Mouse (Mus musculus): Measurements from ENCODE around the gene Fignl2.

Fignl2 gene

DNA sequence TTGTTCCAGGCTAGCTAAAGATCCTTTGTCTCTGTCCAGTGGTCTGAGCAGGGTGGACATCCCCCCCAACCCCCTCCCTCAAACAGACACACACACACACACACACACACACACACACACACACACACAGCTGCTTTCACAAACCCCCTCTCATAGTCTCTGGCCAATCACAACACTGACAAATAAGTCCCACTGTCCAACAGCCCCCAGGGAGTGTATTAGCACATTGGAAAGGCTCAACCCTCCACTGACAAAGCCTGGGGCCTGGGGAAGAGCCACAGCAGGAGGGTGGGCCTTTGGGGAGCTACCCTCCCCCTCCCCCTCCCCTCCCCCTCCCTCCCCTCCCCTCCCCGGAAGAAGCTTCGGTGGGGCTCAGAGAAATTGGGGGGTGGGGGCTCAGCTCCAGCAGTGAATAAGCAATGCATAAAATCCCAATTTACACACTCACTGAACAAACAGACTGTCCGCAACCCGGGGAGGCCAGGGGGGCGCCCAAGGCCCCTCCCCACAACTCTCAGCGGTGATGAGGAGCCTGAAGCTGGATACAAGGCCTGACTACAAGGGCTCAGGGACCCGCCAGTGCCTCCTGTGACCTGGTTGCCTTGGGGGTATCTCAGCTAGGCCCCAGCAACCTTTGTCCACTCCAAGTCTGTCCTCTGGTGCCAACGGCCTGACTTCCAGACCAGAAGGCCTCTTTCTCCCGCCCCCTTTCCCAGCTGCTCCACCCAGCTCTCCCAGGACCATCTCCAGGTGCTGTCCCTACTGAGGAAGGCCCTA lies 11.3 kb downstream of the Fignl2 start:
- DNase-seq, result no peak

DNA sequence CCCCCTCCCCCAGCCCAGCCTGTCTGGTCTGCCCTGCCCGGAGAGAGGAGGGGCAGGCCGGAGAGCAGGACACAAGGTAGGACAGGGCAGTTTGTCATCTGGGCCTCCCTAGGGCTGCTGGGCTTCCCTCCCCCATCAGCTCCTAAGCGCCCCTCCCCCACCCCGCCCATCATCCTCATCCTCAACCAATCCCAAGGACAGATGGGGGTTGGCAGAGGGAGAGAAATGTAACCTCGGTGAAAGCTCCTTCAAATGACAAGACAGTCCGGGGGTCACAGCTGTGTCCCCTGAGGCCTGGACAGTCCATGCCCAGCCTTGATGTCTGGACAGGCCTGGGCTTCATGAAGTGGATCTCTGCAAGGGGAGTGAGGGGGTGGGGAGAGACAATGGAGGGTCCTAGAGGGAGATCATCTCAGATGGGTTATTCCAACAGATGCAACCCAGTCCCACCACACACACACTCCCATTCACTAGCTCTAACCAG lies 12.0 kb downstream of the Fignl2 start:
- no peak for DNase-seq

DNA sequence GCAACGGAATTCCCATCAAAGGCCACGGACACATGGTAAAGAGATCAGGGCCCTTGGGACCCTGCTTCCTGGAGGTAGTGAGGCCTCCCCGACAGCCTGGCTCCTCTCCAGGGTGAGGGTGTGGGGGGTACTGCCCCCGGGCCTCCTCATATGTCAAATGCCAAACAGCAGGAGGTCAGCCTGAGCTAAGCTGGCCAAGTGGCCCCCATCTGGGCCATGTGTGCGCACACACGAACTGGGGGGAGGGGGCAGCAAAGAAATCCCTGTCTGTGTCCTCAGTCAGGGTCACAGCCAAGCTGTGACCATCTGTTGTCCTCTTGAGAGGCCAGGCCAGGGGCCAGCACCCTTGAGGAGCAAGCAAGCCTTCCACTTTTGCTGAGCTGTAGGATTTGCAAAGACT lies 13.3 kb downstream of the Fignl2 start:
- DNase-seq, result no peak

DNA sequence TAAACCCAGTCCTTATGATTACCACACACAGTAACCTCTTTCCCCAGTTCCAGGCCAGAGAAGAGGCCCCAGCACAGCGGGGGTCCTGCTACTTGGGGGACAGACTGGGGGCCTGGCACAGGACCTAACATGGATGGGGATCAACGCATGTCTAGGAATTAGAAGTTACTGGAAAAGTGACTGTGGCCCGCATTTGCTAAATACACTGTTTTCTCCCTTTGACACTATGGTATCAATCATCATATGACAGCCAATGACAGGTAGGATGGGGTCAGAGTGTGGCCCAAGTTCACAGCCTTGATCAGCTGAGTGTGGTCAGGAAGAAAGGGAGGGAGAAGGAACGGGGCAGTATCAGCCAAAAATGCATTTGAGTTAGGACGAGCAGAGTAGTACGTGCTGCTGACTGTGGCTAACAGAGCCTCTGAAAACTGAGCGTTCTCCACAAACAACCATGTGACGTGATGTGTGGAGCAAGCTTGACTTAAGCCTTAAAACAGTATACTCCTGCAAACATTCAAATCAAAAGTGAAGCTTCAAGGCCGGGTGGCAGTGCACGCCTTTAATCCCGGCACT lies 18.0 kb downstream of the Fignl2 start:
- DNase-seq, result no peak

DNA sequence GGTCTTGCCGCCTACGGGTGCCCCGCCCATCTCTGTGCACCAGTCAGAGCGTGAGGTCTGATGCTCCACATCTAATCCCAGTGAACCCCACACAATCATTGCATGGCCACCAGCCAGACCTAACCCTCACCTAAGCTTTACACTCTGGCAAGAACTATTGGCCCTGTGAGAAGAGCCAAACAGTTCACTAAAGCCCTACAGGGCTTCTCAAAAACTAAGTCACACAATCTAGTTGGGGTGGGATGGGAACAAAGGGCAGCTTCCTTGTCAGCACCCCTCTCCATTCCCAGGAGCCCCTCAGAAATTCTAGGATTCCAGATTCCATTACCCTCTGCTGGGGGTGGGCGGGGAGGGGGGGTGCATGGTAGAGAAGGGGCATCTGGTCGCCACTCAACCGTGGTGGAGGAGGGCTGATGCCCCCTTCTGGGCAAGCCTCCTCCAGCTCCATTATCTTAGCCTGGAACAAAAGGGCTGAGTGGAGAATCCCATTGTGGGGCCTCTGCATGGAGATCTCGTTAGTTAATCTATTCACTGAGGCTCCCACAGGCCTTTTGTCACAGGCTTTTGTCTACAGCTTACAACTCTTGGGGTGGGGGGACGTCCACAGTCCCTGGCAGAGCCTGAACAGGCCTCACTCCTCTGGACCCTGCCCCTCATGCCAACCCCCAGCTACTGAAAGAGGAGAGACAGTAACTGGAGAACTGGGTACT lies 18.6 kb downstream of the Fignl2 start:
- DNase-seq, result no peak

DNA sequence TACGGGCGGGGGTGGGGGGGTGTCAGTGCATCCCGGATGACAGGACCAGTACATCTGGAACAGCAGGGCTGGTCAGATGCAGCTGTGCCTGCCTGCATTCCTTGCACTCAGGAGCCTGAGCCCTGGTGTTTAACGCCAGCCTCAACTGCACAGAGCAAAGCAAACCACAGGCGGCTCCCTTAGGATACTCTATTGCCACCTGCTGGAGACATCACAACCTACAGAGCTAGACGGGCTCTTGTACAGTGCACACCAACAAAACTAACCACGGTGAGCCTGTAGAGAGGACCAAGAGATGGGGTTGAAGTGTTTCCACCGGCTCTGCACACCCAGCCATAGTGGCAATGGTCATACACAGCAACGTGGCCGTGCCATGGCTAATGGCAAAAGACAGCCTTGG lies 22.1 kb downstream of the Fignl2 start:
- peak; percentile 58 for DNase-seq

DNA sequence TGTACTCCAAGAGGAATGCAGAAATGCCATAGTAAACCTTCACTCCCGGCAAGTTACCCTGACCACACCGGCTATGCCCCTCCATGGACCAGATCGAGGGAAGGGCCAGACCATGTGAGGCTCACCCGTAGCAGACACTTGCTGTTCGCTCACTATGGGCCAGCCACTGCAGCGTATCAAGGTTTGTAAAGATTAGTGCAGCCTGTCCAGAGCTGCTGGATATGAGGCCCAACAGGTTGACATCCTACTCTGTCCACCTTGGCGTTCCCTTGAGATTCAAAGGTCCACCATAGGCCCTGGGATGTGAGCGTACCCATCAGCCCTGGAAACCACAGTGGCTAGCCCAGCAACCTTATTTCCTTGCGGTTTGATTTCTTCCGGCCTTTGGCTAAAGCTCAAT lies 23.8 kb downstream of the Fignl2 start:
- DNase-seq, result no peak

DNA sequence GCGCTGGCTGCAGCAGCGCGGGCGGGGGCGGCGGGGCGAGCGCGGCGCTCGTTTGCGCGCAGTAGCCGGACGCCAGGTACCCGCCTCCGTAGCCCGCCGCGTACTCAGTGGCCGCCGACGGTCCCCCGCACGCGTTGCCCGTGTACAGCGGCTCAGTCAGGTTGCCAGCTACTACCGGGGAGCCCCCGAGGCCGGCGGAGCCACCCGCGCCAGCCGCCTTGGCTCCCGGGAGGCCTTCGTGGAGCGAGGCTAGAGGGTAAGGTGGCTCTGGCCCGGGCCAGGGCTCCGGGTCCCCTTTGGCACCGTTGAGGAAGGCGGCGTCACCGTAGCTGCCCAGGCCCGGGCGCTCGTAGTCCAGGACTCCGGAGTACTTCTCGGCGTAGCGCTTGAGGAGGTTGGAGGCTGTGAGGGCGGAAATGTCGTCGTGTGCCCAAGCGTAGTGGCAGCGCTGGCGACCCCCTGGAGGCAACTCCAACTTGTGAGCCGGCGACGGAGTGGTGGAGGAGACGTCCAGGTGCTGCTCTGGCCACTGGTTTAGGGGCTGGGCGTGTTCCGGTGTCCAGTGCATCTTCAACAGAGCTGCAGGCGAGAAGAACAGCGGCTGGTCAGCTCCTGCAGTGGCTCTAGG lies 24.4 kb downstream of the Fignl2 start:
- DNase-seq, result no peak

DNA sequence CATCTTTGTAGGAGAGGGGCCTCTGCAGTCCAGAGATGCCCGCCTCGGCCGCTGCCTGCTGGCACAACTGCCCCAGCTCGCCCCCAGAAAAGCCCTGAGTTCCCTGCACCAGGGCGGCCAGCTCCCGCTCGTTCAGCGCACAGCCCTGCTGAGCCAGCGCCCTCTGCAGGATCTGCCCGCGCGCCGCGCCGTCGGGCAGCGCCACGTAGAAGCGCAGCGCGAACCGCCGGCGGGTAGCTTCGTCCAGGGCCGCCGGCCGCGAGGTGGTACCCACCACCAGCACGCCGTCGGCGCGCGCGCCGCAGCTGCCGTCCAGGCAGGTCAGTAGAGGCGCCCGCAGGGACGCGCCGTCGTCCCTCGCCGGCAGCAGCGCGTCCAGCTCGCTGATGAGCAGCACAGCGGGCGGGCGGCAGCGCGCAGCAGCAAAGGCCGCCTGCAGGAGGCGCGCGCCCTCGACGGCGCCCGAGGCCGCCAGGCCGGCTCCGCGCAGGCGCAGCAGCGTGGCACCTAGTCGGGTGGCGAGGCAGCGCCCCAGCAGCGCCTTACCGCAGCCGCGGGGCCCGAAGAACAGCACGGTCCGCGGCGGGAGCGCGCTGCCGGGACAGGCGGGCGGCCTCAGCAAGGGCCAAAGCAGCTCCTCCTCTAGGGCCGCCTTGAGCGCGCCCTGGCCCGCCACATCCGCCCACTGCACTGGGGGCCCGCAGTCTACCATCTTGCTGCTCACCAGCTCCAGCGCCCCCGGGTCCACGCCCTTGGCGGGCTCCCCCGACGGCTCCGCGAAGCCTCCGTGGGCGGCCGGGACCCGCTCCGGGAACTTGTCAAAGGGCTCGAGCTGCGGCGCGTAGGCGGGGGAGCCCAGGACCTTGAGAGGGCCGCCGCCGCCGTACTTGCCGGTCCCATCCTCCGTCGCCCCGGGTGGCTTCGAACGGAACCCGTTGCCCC lies 25.5 kb downstream of the Fignl2 start:
- DNase-seq, result no peak

DNA sequence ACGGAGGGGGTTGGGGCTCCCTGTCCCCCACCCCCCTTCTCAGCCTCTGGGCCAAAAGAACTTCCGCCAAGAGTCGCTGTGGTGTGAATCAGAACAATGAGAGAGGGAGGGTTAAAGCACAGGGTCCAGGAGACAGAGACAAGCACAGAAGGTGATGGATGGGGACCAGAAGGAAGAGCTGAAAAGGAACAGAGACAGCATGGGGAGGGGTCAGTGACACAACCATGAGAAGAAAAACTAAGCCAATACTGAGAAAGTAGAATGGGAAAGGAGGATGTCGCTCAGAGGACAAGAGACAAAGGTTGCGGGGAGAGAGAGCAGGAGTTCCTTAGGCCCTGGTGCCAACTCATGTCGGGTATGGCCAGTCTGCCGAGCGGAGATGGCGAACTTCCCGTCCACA lies 26.5 kb downstream of the Fignl2 start:
- no peak for DNase-seq

DNA sequence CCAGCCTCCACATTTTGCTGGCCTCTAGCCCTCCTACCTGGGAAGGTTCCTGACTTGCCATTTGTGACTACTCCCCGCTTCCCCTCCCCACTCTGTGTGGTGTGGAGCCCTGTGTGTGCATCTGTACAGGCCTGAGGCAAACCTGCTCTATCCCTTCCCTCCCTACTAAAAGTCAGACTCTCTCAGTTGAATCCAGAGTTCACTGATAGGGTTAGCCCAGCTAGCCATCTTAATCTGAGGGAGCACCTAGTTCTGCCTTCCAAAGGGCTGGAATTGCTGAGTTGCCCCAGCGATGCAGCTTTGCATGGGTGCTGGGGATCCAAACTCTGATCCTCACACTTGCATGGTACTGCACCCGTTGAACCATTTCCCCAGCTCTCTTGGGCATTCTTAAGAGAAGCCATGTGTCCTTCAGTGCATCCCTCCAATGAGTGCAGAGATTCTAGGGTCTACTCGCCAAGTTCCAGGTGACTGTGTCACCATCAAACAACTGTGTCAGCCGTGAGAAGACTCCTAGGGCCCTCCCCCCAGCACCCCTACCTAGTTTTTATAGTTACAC lies 29.9 kb downstream of the Fignl2 start:
- DNase-seq, result no peak

DNA sequence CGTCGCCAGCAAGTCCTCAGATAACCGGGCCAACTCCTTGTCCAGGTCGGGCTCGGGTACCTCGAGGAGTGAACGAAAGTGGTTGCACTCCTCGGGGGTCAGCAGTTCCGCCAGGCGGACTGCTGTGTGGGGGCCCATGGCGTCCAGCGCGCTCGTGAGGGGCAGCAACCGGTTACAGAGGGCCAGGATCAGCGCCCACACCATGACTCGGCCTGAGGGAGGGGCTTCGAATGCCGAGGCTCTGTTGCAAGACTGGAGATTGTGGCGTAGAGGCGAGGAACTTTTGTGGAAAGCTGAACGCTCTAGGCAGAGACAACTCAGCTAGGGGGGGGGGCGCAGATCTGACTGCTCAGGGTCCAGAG lies 31.2 kb downstream of the Fignl2 start, which contains the start of gene Gm47841:
Gene Gm47841, minus strand, starts transcription at position 204 of the 362 bp plus-strand sequence.
- no peak for DNase-seq

DNA sequence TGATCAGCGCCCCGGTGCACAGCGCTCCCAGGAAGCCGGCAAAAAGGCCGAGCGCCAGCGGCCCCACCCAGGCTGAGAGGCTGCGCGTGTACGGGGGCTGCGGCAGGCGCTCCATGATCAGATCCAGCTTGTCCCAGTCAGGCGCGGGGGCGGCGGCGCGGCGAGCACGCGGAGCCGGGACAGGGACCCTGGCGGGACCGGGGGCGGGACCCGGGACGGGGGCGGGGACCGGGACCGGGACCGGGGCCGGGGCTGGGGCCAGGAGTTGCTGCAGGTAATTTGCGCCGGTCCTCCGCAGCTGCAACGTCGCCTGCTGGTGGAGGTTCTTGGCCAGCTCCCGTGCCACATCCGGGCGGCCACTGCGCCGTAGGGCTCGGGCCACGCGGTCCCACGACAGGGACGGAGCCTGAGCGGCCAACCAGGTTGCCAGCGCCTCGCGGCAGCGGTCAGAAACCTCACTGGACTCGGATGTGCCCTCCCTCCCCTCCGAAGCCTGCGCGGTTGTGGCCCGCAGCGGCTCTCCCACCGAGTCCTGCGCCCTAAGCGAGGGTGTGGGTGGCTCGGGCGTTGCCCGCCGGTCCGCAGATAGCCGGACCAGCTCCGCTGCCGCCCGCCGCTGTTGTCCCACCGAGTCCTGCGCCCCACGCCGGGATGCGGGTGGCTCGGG lies 31.7 kb downstream of the Fignl2 start:
- no peak for DNase-seq

DNA sequence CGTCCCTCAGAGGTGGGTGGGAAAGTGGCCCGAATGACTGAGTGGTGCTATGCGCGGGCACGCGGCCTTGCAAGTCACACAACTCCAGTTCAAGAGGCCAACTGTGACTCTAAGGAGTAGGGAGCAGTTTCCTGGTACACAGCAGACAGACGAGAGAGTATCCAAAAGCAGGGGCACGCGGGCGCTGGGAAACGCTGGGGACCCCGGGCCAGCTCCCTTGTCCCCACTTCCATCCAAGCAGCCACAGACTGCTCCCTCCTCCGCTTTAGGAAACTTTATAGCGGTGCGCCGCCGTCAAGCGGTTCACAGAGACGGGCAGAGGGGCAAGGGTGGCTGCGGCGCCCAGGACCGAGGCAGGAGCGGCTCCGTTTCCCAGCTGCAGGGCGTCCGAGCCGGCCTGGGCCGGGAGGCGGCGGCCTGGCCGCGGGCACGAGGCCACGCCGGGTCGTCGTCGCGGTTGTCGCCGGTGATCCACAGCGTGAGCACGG lies 32.3 kb downstream of the Fignl2 start:
- DNase-seq, result no peak

DNA sequence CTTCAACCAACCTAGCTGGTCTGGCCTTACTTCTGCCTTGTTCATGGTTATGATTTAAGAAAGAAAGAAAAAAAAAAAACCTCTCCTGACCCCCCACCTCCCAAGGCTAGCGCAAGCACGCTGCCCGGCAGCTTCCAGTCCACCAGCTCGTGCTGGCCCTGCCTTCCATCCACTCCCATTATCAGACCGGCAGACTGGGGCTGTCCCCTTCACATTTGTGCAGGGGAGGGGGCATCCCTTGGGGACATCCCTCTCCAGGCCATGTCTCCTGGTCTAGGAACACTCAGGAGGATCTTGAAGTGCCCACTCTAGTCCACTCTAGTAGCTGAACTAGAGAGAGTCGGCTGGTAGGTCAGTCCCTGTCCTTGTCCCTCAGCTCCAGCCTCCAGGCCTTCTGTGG lies 33.8 kb downstream of the Fignl2 start:
- DNase-seq, result no peak

DNA sequence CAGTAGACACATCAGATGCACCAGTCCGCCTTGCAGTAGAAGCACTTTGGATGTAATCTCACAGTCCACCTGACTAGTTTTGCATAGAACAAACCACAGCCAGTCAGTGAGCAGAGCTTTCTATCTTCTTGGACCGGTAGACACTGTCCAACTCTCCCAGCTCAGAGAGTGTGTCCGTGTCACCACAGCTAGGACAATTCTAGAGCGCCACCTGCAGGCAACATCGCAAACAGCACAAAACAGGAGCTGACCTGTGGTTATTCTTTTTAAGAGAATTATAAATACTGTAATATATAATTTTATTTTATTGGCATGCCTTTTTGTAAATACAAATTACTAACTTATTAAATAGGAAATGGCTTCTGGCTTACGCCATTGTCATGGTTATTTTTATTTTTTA lies 35.8 kb downstream of the Fignl2 start:
- DNase-seq, result peak; percentile 51

DNA sequence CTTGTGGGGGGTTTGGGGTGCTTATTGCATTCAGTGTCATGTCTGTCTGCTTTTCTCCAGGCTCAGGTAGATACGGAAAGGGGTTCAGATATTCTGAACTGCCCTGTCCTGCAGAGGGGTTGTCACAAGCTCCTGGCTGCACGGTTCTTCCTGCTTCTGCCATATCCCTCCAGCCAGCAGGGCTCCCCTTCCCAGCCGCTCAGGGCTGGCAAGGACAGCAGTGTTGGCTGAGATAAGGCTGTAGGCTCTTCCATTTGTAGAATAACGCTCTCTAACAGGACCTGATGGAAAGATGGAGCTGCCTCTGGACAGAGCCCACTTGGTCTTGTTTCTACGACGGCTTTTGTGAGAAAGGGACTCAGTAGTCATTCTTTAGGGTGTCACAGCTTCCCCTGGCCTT lies 36.4 kb downstream of the Fignl2 start:
- DNase-seq, result no peak

DNA sequence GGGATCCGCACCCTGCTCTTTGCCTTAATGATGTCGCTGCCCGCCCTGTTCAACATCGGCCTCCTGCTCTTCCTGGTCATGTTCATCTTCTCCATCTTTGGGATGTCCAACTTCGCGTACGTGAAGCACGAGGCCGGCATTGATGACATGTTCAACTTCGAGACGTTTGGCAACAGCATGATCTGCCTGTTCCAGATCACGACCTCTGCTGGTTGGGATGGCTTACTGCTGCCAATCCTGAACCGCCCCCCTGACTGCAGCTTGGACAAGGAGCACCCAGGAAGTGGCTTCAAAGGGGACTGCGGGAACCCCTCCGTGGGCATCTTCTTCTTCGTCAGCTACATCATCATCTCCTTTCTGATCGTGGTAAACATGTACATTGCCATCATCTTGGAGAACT lies 38.7 kb downstream of the Fignl2 start:
- DNase-seq, result peak; percentile 38

DNA sequence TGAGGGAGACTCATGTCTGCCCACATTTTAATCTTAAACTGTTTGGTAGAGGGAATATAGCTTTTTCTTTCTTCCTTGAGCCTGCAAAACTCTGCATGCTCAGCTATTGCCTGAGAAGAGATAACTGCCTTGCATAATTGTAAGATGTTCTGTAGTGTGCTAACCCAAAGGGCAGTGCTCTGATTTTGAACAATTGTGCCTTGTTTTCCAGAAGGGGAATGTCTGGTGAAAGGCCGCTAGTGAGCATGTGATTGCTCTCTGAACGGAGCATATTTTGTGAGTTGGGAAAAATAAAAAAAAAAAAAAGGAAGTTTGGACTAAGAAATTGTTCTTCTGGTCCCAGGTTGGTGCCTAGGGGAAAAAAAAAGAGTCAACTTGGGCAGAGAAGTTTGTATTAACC lies 49.4 kb downstream of the Fignl2 start:
- no peak for DNase-seq

DNA sequence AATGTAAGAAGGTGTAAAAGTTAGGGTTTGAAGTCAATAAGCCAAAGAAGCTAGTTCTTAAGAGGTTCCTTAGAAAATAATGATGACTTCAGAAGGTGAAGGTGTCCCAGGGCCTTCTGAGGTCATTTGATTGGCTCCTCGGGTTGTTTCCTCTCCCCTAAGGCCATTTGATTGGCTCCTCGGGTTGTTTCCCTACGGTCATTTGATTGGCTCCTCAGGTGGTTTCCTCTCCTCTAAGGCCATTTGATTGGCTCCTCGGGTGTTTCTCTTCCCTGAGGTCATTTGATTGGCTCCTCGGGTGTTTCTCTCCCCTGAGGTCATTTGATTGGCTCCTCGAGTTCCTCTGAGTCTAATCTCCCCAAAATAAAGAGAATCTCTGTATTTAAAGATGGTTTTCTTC lies 67.0 kb downstream of the Fignl2 start:
- no peak for DNase-seq

DNA sequence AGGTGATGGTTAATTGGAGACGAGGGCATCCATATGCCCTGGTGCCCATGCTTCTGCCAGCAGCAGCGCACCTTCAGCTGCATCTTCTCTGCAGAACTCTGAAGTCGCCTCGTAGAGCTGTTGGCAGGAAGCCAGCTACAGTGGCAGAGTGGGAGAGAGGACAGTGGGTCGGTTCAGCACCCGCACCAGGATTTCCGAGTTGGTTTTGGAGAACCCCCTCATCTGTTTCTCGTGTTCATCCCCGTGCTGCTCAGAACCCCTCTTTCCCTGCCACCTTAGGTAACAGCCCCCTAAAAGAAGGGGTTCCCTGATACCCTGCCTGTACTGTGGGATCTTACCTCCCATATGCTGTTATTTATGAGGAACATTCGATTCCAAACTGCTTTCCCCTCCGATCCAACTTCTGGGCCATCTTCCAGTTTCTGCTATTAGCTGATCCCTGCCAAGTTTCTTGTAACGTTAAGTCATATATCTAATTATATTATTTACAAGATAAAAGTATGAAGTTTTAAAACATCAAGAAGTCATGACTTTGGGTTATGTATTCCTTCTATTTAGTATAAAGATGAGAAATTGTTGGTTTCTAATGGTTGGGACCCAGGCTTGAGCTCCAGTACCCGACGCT lies 69.9 kb downstream of the Fignl2 start:
- DNase-seq, result peak; percentile 42
